Mouse (Mus musculus) forebrain, embryonic 14.5 days (tissue): Measurements from ENCODE around the gene Aldh1a3. TPM values are rescaled to one million over a fixed set of nuclear protein-coding genes. Genes with fewer than 3 reads are reported as not detected.

ENCODE experiments used
- ATAC-seq: fragments of 200-750 bp; cut with Nextera tagmentation; 2 replicates; pipeline ENCODE4 v1.8.0; 2017; ENCODE audit warnings: mild to moderate bottlenecking, moderate library complexity
- DNase-seq: peaks from one replicate; pipeline ENCODE4 v3.0.0-alpha.2; 2015; ENCODE audit warnings: low spot score
- H3K27ac ChIP-seq: fragments of 300-500 bp; sonication (generic); 2 replicates; pipeline ENCODE4 v1.5.1; 2014; ENCODE audit warnings: low read depth, mild to moderate bottlenecking, control low read depth, low read length, moderate library complexity
- H3K27me3 ChIP-seq: fragments of 300-500 bp; sonication (generic); replicated peaks from 2 replicates; pipeline ENCODE4 v1.6.1; 2014; ENCODE audit warnings: low read length, control low read depth, mixed read lengths; ENCODE audit not compliant: control insufficient read depth, insufficient read depth
- H3K36me3 ChIP-seq: fragments of 300-500 bp; sonication (generic); 2 replicates; pipeline ENCODE4 v1.6.1; 2014; ENCODE audit warnings: low read length, control low read depth; ENCODE audit not compliant: control insufficient read depth, insufficient read depth
- H3K4me1 ChIP-seq: fragments of 300-500 bp; sonication (generic); 2 replicates; pipeline ENCODE4 v1.6.1; 2014; ENCODE audit warnings: antibody characterized with exemption, low read length, control low read depth; ENCODE audit not compliant: control insufficient read depth, insufficient read depth
- H3K4me2 ChIP-seq: fragments of 300-500 bp; sonication (generic); 2 replicates; pipeline ENCODE4 v1.6.1; 2014; ENCODE audit warnings: mild to moderate bottlenecking, control low read depth, low read length
- H3K4me3 ChIP-seq: fragments of 300-500 bp; sonication (generic); 2 replicates; pipeline ENCODE4 v1.5.1; 2014; ENCODE audit warnings: low read depth, low read length, control low read depth
- H3K9ac ChIP-seq: fragments of 300-500 bp; sonication (generic); 2 replicates; pipeline ENCODE4 v1.6.1; 2014; ENCODE audit warnings: mild to moderate bottlenecking, low read length, control low read depth, moderate library complexity
- H3K9me3 ChIP-seq: fragments of 300-500 bp; sonication (generic); replicated peaks from 2 replicates; pipeline ENCODE4 v1.6.1; 2016; ENCODE audit warnings: low read length, control low read depth, mixed read lengths; ENCODE audit not compliant: control insufficient read depth
- WGBS: fragments of 180-500 bp; shearing (Covaris S2); extraction: QIAGEN DNeasy Blood & Tissue Kit; methylation state at CpG from one replicate; pipeline ENCODE4 v1.1.7; 2014; 5-methylcytosine and 5-hydroxymethylcytosine counted together
- polyA plus RNA-seq: library from polyadenylated mRNA; unstranded; fragments of >200 nt; fragmentation: Nextera tagmentation; extraction: Ambion mirVana; gene quantifications from 2 replicates; pipeline ENCODE4 v1.2.1, GENCODE M21; 2014

Aldh1a3 gene
- polyA plus RNA-seq: 5.4 and 6.0 TPM in 2 replicates

GRCm38 (mm10) chr7:66427437-66428161, at the start of gene Aldh1a3:
Aldh1a3 (minus strand) TSS chr7:66427517.
- no peak within 1 kb of the TSS for H3K27ac ChIP-seq
- no peaks in the 10 kb centered on the region for H3K36me3 ChIP-seq
- ATAC-seq (peak; percentile 81), DNase-seq (peak; percentile 54)
- H3K9me3 ChIP-seq: no peaks in the 10 kb centered on the region
- peak within 1 kb of the TSS; percentile 53; the same call in 1 of the 2 replicates for H3K9ac ChIP-seq
- H3K4me2 ChIP-seq: peak within 1 kb of the TSS; percentile 92
- H3K4me3 ChIP-seq: peak within 1 kb of the TSS; percentile 42
- WGBS: under 1% methylated on average over 53 of the region's 56 CpGs
- H3K4me1 ChIP-seq: 0 out of 2 replicates have a peak, but pooled peaks cover 5% of the 10 kb centered on the region
- H3K27me3 ChIP-seq: peaks cover 45% of the 10 kb centered on the region

GRCm38 (mm10) chr7:66476289-66476688, 49.0 kb upstream of the Aldh1a3 start:
- no peak overlapping the region for H3K9ac ChIP-seq
- ATAC-seq: no peak
- H3K4me2 ChIP-seq: no peak overlapping the region
- WGBS: 44% methylated on average over 8 of the region's 8 CpGs
- no peak for DNase-seq
- H3K27ac ChIP-seq: no peak overlapping the region
- no peaks in the 10 kb centered on the region for H3K36me3 ChIP-seq
- no peaks in the 10 kb centered on the region for H3K9me3 ChIP-seq
- no peaks in the 10 kb centered on the region for H3K27me3 ChIP-seq
- H3K4me3 ChIP-seq: no peak overlapping the region
- H3K4me1 ChIP-seq: 0 out of 2 replicates have a peak, but pooled peaks cover 2% of the 10 kb centered on the region

GRCm38 (mm10) chr7:66471641-66472216, 44.4 kb upstream of the Aldh1a3 start:
- ATAC-seq: no peak
- no peak overlapping the region for H3K4me3 ChIP-seq
- 82% methylated on average over 12 of the region's 12 CpGs for WGBS
- no peak overlapping the region for H3K9ac ChIP-seq
- H3K4me1 ChIP-seq: no peaks in the 10 kb centered on the region
- no peaks in the 10 kb centered on the region for H3K9me3 ChIP-seq
- H3K36me3 ChIP-seq: no peaks in the 10 kb centered on the region
- no peaks in the 10 kb centered on the region for H3K27me3 ChIP-seq
- DNase-seq: no peak
- H3K4me2 ChIP-seq: no peak overlapping the region
- no peak overlapping the region for H3K27ac ChIP-seq

DNA sequence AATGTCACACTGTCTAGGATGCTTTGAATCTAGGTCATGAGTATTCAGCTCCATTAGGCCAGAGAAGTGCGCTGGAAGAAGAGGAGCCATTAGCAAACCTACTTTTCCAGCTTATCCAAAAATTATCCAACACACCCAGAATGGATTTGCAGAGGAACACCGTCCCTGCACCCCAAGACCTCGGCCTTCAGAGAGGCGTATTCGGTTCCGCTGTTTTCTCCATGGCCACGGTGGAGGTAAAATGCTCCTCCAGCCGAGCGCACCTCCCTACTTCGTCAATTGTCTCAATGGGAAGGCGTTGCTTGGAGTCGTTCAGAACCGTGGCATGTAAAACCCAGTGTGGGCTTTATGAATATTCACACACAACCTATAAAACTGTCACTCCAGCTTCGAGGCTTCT, 39.3 kb upstream of the Aldh1a3 start:
- DNase-seq (no peak), ATAC-seq (no peak)
- Histone ChIP-seq H3K4me2 (no peak overlapping the region), H3K4me3 (no peak overlapping the region), H3K4me1 (no peaks in the 10 kb centered on the region), H3K27me3 (no peaks in the 10 kb centered on the region), H3K36me3 (no peaks in the 10 kb centered on the region), H3K27ac (no peak overlapping the region), H3K9ac (no peak overlapping the region), H3K9me3 (no peaks in the 10 kb centered on the region)
- WGBS: 85% methylated on average over 14 of the region's 14 CpGs

- H3K9ac ChIP-seq: no peak overlapping the region
- ATAC-seq (no peak), DNase-seq (no peak)
- no peak overlapping the region for H3K4me2 ChIP-seq
- H3K36me3 ChIP-seq: no peaks in the 10 kb centered on the region
- no peak overlapping the region for H3K4me3 ChIP-seq
- no peaks in the 10 kb centered on the region for H3K4me1 ChIP-seq
- H3K27me3 ChIP-seq: no peaks in the 10 kb centered on the region
- WGBS: 71% methylated on average over 5 of the region's 5 CpGs
- no peak overlapping the region for H3K27ac ChIP-seq
- H3K9me3 ChIP-seq: no peaks in the 10 kb centered on the region
These were observed 37.9 kb upstream of the Aldh1a3 start for GRCm38 (mm10) chr7:66465241-66465640.

DNA sequence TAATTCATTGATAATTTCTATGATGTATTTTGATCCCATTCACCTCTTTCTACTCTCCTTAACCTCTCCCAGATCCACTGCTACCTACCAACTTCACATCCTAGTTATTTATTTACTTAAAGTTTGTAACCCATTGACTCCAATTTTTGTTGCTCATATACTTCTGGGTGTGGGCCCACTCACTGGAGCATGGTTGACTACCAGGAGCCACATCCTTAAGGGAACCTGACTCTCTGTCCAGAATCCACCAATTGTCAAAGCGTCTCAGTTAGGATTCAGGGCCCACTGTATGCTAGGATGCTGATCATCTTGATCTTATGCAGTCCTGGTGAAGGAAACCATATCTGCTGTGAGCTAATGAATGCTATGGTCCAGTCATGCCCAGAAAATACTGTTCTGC, 35.8 kb upstream of the Aldh1a3 start:
- peaks cover 5% of the 10 kb centered on the region; the same call in 1 of the 2 replicates for H3K4me1 ChIP-seq
- no peak overlapping the region for H3K9ac ChIP-seq
- no peaks in the 10 kb centered on the region for H3K9me3 ChIP-seq
- H3K4me2 ChIP-seq: no peak overlapping the region
- ATAC-seq (no peak), DNase-seq (no peak)
- no peak overlapping the region for H3K4me3 ChIP-seq
- no peaks in the 10 kb centered on the region for H3K27me3 ChIP-seq
- H3K36me3 ChIP-seq: no peaks in the 10 kb centered on the region
- no peak overlapping the region for H3K27ac ChIP-seq
- 97% methylated on average over 1 of the region's 1 CpGs for WGBS

- Histone ChIP-seq H3K9ac (no peak overlapping the region), H3K4me3 (no peak overlapping the region), H3K4me2 (no peak overlapping the region), H3K9me3 (no peaks in the 10 kb centered on the region), H3K27ac (no peak overlapping the region), H3K36me3 (no peaks in the 10 kb centered on the region), H3K4me1 (no peaks in the 10 kb centered on the region), H3K27me3 (no peaks in the 10 kb centered on the region)
- no peak for ATAC-seq
- no peak for DNase-seq
- 72% methylated on average over 12 of the region's 12 CpGs for WGBS
These were observed 24.4 kb upstream of the Aldh1a3 start for GRCm38 (mm10) chr7:66451622-66452295.

DNA sequence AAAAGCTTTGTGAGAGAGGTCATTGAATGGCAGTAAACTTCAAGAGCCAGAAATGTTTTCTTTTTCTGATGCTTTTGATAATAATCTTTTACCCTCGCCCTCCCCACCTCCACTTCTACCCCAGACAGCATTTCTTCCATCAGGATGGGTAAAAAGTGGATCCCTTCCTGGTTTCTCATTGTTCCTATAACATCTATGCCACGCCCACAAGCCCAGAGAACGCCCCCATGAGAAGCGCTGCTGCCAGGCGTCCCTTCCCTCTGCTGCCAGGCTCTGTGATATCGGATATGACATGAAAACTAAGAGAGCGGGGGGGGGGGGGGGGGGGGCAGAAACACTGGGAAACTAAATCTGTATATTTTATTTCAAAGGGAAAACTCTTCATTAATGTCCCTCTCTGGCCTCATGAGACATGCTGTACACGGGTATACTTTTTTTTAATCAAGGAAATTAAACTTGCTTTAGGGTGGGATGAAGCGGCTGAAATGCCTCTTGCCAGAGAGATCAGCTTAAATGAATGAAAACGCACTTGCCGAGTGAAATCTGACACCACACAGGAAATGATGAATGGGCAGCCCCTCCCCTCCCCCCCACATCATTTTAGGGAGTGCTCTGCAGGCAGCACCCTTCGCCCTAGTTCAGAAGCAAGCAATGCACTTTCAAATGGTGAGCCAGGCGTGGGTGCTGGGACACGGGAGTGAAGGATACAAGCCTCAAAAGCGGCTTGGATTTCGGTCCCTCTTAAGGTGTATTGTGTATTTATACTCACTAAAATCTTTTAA, 22.8 kb upstream of the Aldh1a3 start:
- DNase-seq (peak; percentile 86), ATAC-seq (peak; percentile 90)
- Histone ChIP-seq H3K36me3 (no peaks in the 10 kb centered on the region), H3K27ac (no peak overlapping the region), H3K4me2 (peak overlapping the region; percentile 42), H3K9me3 (no peaks in the 10 kb centered on the region), H3K9ac (peak overlapping the region; percentile 13; the same call in 1 of the 2 replicates), H3K4me1 (peaks cover under 1% of the 10 kb centered on the region; the same call in 1 of the 2 replicates), H3K27me3 (no peaks in the 10 kb centered on the region), H3K4me3 (peak overlapping the region; percentile 4)
- 5% methylated on average over 16 of the region's 16 CpGs for WGBS
